Mouse (Mus musculus) kidney, adult 11 months (tissue): ENCODE measurements around the gene Gm28047.
"Not testable (repeated sequence)": the region's sequence is repeated elsewhere in the genome, so short reads cannot be mapped to it uniquely, and the experiment has no call there.

Experiments
- DNase-seq: peaks from one replicate; pipeline ENCODE4 v3.0.0; 2022

Gene Gm28047

DNA sequence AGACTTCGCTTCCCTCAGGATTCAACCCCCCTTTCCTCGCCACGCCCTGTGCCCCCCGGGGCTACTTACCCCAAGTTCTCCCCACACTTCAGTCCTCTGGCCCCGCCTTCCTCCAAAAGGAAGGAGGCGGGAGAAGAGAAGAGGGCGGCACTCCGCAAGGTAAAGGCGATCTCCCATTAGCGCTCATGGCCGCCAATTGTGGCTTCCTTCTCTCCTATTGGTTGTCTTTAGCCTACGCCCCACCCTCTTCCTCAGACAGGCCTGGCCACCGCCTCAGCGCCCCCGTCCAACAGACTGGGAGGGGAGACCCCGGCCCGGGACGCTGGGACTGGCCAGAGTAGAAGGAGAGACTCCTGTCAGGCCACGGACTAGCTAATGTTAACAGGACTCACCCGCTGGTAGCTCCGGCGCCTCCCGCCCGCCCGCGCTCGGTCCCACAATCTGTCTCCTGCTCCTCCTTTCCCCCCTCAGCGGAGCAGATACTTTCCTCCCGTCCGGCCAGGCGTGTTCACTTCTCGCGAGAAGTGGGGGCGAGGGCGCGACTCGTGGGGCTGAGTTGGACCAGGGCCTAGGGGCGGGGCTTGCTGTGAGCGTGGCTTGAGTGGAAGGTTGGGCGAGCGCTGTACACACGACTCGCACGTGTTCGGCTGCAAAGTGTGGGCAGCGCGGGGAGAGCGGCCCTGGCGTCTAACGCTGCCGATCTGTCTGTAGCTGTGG lies at the start of gene Gm28047, which contains the start of gene Atf7:
Gene Gm28047 (minus strand): TSS at position 98 of the 717 bp plus-strand sequence.
Gene Atf7 (minus strand): TSS at position 495 of the 717 bp plus-strand sequence.
- peak; percentile 99 for DNase-seq

DNA sequence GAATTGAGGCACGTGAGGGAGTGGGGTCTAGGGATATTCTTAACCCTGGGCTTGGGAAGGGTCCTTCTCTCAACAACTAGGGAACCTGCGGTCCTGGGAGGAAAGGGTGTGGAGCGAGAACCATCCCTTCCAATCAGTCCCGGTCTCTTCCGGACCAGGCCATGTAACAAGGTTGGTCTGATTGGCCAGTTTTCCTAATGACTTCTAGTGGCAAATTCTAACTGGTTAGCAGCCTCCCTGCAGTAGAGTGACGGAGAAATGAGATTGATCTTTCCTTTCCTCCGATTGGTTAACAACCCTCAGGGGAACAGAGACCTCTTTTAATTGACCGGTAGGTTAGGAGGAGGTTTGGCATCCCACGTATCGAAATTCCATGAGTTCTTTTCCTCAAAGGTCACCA lies 48.7 kb upstream of the Gm28047 start:
- DNase-seq: peak; percentile 72

- peak; percentile 45 for DNase-seq
These were observed 47.6 kb upstream of the Gm28047 start, which contains the start of gene Atp5g2 for GRCm38 (mm10) chr15:102672215-102673071. TSS of gene Atp5g2 (minus strand) at chr15:102672352.

GRCm38 (mm10) chr15:102671721-102672214 lies 46.9 kb upstream of the Gm28047 start:
- peak; percentile 85 for DNase-seq

GRCm38 (mm10) chr15:102670767-102671575 lies 46.1 kb upstream of the Gm28047 start:
- DNase-seq: peak; percentile 98

DNA sequence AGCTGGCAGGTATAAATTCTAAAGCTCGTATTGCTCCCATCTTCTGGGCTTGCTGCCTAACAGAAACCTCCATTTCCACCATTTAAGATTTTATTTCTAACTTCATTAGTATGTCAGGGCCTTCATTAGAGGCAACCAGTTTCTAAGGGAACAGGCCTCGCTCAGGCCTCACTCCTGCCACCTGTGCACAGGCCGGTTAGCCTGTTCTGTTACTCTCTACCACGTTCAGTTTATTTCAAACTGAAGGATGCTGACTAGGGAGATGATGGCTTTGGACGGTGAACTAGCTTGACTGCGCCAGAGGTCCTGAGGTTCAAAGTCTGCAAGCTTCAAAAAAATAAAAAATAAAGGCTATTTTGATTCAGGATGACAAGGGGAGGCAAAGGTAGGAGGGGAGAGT lies 45.4 kb upstream of the Gm28047 start:
- DNase-seq: no peak

DNA sequence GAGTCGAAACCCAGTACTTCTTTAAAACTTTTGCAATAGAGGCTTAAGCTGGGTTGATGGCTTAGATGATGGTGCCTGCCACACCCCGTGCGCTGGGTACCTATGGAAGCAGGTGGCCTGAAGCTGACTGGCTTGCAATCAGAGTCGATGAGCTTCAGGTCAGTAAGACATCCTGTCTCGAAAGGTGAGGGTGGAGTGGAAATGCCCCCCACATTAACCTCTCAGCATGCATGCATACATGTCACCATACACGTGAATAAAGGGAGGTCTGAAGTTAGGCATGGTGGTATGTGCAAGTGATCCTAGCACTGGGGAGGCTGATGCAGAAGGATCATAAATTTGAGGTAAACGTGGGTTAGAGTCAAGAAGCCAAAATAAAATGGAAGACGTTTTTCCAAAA lies 44.7 kb upstream of the Gm28047 start:
- DNase-seq: peak; percentile 15

DNA sequence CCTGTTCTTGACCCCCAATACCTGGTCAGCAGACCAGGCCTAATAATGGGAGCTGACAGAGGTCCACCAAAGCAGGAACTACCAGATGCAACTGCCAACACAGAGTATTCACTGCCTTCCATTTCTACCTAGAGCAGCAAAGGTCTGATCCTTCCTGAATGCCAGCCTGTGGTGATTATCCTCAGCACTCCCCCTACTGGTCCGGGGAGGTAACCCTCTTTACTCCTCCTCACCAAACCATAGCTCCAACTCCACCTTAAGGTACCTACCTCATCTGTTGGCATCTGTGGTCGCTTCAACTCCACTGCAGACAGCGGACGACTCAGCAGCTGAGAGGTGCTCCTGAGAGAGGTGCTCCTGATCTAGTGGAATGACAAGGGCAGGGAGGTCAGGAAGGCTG lies 40.6 kb upstream of the Gm28047 start:
- DNase-seq: peak; percentile 25

GRCm38 (mm10) chr15:102663825-102664224 lies 39.0 kb upstream of the Gm28047 start:
- DNase-seq: no peak

- DNase-seq: not testable (repeated sequence)
These were observed 37.7 kb upstream of the Gm28047 start for GRCm38 (mm10) chr15:102662601-102663000.

DNA sequence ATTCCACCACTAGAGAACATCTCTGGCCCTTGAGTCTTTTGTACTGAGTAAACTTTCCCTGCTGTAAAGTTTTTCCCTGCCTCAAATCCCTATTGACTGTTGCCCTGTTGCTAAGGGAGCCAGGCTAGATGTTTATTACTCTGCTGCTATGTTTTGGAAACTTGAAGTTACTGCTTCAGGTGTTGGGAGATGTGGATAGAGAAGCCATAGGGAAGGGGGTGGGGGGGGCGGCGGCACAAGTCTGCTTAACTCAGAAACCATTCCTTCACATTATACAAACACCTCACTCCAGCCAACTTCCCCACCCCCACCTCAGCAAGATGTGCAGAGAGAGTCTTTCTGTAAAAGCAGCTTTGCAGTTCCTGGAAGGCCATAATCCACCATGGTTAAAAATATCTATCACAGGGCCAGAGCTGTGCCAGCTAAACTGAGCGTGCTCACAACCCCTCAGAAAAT lies 33.1 kb upstream of the Gm28047 start:
- DNase-seq: no peak

DNA sequence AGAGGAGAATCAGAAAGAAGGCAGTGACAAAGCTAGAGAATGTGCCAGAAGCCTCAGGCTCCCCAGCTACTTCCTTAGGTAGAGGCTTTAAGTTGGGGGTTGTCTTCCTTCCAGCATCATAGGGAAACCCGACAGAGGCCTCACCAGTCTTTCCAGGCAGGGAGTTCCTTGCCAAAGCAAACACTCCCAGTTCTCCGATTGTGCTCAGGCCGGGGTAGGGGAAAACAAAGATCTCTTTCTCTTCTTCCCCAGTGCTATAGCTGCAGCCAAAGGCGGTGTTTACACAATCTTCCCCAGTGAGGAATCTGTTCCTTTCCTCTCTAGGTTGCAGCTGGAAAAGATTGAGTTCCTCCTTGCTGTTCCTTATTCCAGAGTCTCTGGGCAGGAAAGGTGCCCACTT lies 31.8 kb upstream of the Gm28047 start:
- no peak for DNase-seq

DNA sequence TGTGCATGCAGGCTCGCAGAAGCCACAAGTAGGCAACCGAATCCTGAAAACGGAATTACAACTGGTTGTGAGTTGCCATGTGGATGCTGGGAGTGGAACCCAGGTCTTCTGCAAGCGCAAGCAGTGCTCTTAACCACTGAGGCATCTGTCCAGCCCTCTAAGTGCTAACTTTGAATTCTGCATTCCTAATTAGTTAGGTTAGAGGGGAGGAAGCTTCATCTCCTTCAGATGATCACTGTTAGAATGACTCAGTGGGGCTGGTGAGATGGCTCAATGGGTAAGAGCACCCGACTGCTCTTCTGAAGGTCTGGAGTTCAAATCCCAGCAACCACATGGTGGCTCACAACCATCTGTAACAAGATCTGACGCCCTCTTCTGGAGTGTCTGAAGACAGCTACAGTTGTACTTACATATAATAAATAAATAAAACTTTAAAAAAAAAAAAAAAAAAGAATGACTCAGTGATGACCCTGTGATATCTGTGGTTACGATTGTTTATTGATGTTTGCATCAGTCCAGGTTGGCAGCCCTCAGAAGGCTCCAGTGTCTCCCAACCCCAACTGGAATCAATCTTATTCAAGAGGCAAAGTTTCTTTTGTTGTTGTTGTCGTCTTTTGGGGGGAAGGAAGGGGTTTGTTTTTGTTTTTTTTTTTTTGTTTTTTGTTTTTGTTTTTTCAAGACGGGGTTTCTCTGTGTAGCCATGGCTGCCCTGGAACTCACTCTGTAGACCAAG lies 27.2 kb upstream of the Gm28047 start:
- not testable (repeated sequence) for DNase-seq

DNA sequence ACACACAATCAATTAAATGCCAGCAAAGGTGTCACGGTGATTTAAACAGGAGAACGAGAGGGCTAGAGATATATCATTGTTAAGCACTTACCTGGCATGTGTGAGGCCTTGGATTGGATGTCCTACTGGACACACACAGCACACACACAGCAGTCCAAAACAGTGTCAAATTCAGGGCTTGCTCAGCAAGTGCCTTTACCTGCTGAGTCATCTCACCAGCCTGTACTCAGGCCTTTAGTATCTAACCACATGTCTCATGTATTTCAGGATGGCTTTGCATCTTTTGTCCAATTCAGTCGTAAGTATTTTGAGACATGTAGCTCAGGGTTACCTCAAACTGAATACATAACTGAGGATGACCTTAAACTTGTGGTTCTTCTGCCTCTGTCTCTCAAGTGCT lies 26.2 kb upstream of the Gm28047 start:
- no peak for DNase-seq

DNA sequence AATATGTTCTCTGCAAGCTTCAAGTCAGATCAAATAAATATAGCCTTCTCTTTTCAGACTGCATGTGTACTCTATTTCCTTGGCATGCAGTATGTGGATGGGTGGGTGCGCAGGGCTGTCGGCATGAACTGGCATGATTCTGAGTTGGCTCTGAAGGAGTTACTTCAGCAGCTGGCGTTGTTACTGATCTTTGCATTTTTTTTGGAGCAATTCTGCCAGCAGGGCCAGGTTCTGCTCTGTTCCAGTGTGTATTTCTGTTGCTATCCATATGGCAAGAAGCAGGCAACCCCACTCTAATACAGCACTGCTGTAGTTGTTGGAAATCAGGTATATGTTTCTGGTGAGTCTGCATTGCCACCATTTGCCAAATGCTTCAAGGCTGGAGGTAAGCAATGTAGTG lies 10.9 kb upstream of the Gm28047 start:
- DNase-seq: no peak

DNA sequence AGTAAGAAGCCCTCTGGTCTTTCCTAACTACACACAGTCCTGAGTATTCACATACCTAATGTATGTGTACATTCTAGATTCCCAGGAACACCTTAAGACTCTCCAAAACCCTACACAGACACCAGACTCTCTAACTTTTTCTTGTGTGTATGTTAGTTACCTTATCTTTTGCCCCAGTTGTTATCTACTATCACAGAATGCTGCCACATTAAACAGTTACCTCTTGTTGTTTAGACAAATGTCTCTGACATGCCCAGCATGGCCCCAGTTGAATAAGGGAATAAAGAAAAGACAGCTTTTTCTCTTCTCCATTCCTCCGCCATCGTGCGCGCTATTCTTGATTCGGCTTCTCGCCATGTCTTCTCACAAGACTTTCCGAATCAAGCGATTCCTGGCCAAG lies 9.8 kb upstream of the Gm28047 start:
- no peak for DNase-seq

- no peak for DNase-seq
These were observed 804 bp upstream of the Gm28047 start for GRCm38 (mm10) chr15:102625687-102626055.

- DNase-seq: no peak
These were observed 437 bp downstream of the Gm28047 start for GRCm38 (mm10) chr15:102624291-102624969.

DNA sequence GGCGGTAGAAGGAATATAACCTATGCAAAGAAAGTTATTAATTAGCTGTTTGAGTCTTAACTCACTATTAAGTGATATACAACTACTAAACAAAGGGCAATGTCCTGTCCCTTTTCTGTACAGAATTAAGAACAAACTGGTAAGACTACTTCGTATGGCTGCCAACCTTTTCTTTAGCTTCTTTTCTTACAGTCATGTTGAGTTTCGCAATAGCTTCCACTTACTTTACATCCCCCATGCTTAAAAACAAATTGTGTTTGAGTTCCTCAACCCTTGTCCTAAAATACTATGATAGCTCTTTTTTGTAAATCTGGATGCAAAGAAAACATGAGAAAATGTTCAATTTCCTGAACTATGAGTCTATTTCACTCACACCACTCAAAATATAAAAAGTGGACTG lies 1.7 kb downstream of the Gm28047 start:
- no peak for DNase-seq

GRCm38 (mm10) chr15:102622536-102622935 lies 2.3 kb downstream of the Gm28047 start:
- DNase-seq: no peak

- no peak for DNase-seq
These were observed 4.1 kb downstream of the Gm28047 start for GRCm38 (mm10) chr15:102620765-102621164.

DNA sequence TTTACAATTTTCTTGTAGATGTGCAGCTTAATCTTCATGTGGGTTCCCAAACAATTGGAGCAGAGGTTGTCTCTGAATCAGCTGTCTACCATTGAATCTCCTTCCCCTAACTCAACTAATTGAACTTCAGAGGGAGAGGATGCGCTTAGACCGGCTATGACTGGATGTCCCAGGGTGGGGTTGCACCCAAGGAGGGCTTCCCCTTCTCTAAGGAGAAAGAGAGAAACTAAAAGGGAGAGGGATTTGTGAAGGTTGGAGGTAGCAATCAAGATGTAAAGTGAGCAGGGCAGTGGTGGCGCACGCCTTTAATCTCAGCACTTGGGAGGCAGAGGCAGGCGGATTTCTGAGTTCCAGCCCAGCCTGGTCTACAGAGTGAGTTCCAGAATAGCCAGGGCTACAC lies 5.4 kb downstream of the Gm28047 start:
- DNase-seq: no peak
